Mouse (Mus musculus) kidney, postnatal 0 days (tissue): Measurements from ENCODE around the gene Nanos2. TPM values are rescaled to one million over a fixed set of nuclear protein-coding genes. Genes with fewer than 3 reads are reported as not detected.
A peak's percentile ranks its signal among the peaks of the same experiment; 100 is the strongest.

ENCODE experiments used
- ATAC-seq: fragments of 200-750 bp; cut with Nextera tagmentation; replicated peaks from 2 replicates; pipeline ENCODE4 v1.8.0; 2017; ENCODE audit warnings: low read depth, moderate number of reproducible peaks, moderate TSS enrichment, moderate library complexity; ENCODE audit not compliant: low FRiP score
- DNase-seq: peaks from one replicate; pipeline ENCODE4 v3.0.0-alpha.2; 2016; ENCODE audit warnings: low spot score
- H3K27ac ChIP-seq: fragments of 300-500 bp; sonication (generic); 2 replicates; pipeline ENCODE4 v1.5.1; 2014; ENCODE audit warnings: mild to moderate bottlenecking
- H3K27me3 ChIP-seq: fragments of 300-500 bp; sonication (generic); 2 replicates; pipeline ENCODE4 v1.6.1; 2014; ENCODE audit warnings: low read length, mixed read lengths; ENCODE audit not compliant: insufficient read depth
- H3K36me3 ChIP-seq: fragments of 300-500 bp; sonication (generic); 2 replicates; pipeline ENCODE4 v1.6.1; 2014; ENCODE audit warnings: low read length, mixed read lengths; ENCODE audit not compliant: insufficient read depth
- H3K4me1 ChIP-seq: fragments of 300-500 bp; sonication (generic); replicated peaks from 2 replicates; pipeline ENCODE4 v1.6.1; 2014; ENCODE audit warnings: antibody characterized with exemption, low read length, mixed read lengths; ENCODE audit not compliant: insufficient read depth
- H3K4me2 ChIP-seq: fragments of 300-500 bp; sonication (generic); 2 replicates; pipeline ENCODE4 v1.6.1; 2014; ENCODE audit warnings: mild to moderate bottlenecking, low read length, moderate library complexity, mixed read lengths
- H3K4me3 ChIP-seq: fragments of 300-500 bp; sonication (generic); replicated peaks from 2 replicates; pipeline ENCODE4 v1.5.1; 2014; ENCODE audit warnings: low read depth, low read length
- H3K9ac ChIP-seq: fragments of 300-500 bp; sonication (generic); 2 replicates; pipeline ENCODE4 v1.6.1; 2014; ENCODE audit warnings: low read depth, low read length
- H3K9me3 ChIP-seq: fragments of 300-500 bp; sonication (generic); replicated peaks from 2 replicates; pipeline ENCODE4 v1.6.1; 2016; ENCODE audit warnings: low read length, inconsistent platforms, mixed read lengths
- CTCF ChIP-seq: IDR thresholded peaks from 2 replicates; pipeline ENCODE4 v1.5.1; 2016; ENCODE audit warnings: antibody characterized with exemption, low read depth, mild to moderate bottlenecking, moderate library complexity
- WGBS: fragments of 180-500 bp; shearing (Covaris S2); extraction: QIAGEN DNeasy Blood & Tissue Kit; methylation state at CpG from one replicate; pipeline ENCODE4 v1.1.7; 2014; 5-methylcytosine and 5-hydroxymethylcytosine counted together
- polyA plus RNA-seq: library from polyadenylated mRNA; unstranded; fragments of >200 nt; fragmentation: Nextera tagmentation; extraction: Ambion mirVana; gene quantifications from 2 replicates; pipeline ENCODE4 v1.2.1, GENCODE M21; 2015

Nanos2 gene
- polyA plus RNA-seq, 1 experiment from 2014 or later = 0.09 TPM

GRCm38 (mm10) chr7:19029084-19029653, 42.0 kb downstream of the Nanos2 start:
- 0 out of 2 replicates have a peak, but pooled peaks cover 9% of the 10 kb centered on the region for H3K4me1 ChIP-seq
- H3K27me3 ChIP-seq = no peaks in the 10 kb centered on the region
- peak; percentile 55 for ATAC-seq
- 62% methylated on average over 6 of the region's 6 CpGs for WGBS
- H3K4me2 ChIP-seq = no peak overlapping the region
- peak; percentile 70 for DNase-seq
- no peak overlapping the region for H3K4me3 ChIP-seq
- TF ChIP-seq CTCF = peak; percentile 76
- H3K36me3 ChIP-seq = peaks cover 40% of the 10 kb centered on the region
- H3K9me3 ChIP-seq = no peaks in the 10 kb centered on the region
- no peak overlapping the region for H3K9ac ChIP-seq
- no peak overlapping the region for H3K27ac ChIP-seq

GRCm38 (mm10) chr7:19031641-19032040, 44.4 kb downstream of the Nanos2 start:
- Histone ChIP-seq H3K4me1 (no peaks in the 10 kb centered on the region), H3K4me2 (no peak overlapping the region), H3K36me3 (peaks cover 64% of the 10 kb centered on the region), H3K27me3 (no peaks in the 10 kb centered on the region), H3K27ac (no peak overlapping the region), H3K4me3 (no peak overlapping the region), H3K9ac (no peak overlapping the region), H3K9me3 (no peaks in the 10 kb centered on the region)
- no peak; the same call in 1 of the 2 replicates for ATAC-seq
- no peak for DNase-seq
- WGBS = 85% methylated on average over 4 of the region's 4 CpGs
- TF ChIP-seq CTCF = no peak

Other genes starting within 250 kb of the Nanos2 start
- gene Psg19, start 188.9 kb upstream of the Nanos2 start, polyA plus RNA-seq = not detected in 2 replicates
- 0.13 TPM in 1 of 2 replicates, not detected in the other for gene Psg17, start 165.8 kb upstream of the Nanos2 start, polyA plus RNA-seq
- gene Mill2, start 147.4 kb upstream of the Nanos2 start, polyA plus RNA-seq = 2.0 and 2.5 TPM in 2 replicates
- 2.6 and 3.2 TPM in 2 replicates for gene Pglyrp1, start 116.1 kb upstream of the Nanos2 start, polyA plus RNA-seq
- gene Ccdc61, start 77.0 kb upstream of the Nanos2 start, polyA plus RNA-seq = 22.4 and 26.3 TPM in 2 replicates
- 0.55 and 0.58 TPM in 2 replicates for gene Nova2, start 61.5 kb upstream of the Nanos2 start, polyA plus RNA-seq
- gene Mypop, start 3.8 kb downstream of the Nanos2 start, polyA plus RNA-seq = 3.3 and 3.6 TPM in 2 replicates
- gene Irf2bp1, start 16.6 kb downstream of the Nanos2 start, polyA plus RNA-seq = 15.2 and 17.3 TPM in 2 replicates
- gene Foxa3, start 36.1 kb downstream of the Nanos2 start, polyA plus RNA-seq = 0.53 and 0.57 TPM in 2 replicates
- 16.6 and 17.6 TPM in 2 replicates for gene Sympk, start 37.0 kb downstream of the Nanos2 start, polyA plus RNA-seq
- gene Rsph6a, start 67.3 kb downstream of the Nanos2 start, polyA plus RNA-seq = not detected in 2 replicates
- 12.2 and 16.9 TPM in 2 replicates for gene Dmwd, start 88.8 kb downstream of the Nanos2 start, polyA plus RNA-seq
- gene Dmpk, start 96.4 kb downstream of the Nanos2 start, polyA plus RNA-seq = 9.4 and 11.6 TPM in 2 replicates
- 7.6 and 7.9 TPM in 2 replicates for gene Six5, start 107.2 kb downstream of the Nanos2 start, polyA plus RNA-seq
- 2.0 TPM in 2 replicates for gene Gm4969, start 131.0 kb downstream of the Nanos2 start, polyA plus RNA-seq
- gene Fbxo46, start 132.5 kb downstream of the Nanos2 start, polyA plus RNA-seq = 12.1 and 13.0 TPM in 2 replicates
- gene Qpctl, start 161.9 kb downstream of the Nanos2 start, polyA plus RNA-seq = 13.3 and 15.4 TPM in 2 replicates
- gene Snrpd2, start 162.3 kb downstream of the Nanos2 start, polyA plus RNA-seq = 119 and 127 TPM in 2 replicates
- 0.08 and 0.09 TPM in 2 replicates for gene Gipr, start 178.7 kb downstream of the Nanos2 start, polyA plus RNA-seq
- 10.6 and 13.1 TPM in 2 replicates for gene Eml2, start 189.0 kb downstream of the Nanos2 start, polyA plus RNA-seq
- 5.1 and 5.2 TPM in 2 replicates for gene Gpr4, start 225.1 kb downstream of the Nanos2 start, polyA plus RNA-seq
- gene Opa3, start 240.9 kb downstream of the Nanos2 start, polyA plus RNA-seq = 30.4 and 30.5 TPM in 2 replicates